Mouse (Mus musculus) kidney, adult 2 months (tissue): ENCODE results near the gene Dscam.

ENCODE experiments used
- CTCF ChIP-seq: fragments of 200-500 bp; conservative IDR thresholded peaks from 2 replicates; pipeline ENCODE4 v1.5.1; 2011; ENCODE audit warnings: low read depth, mild to moderate bottlenecking, control low read depth, low read length, moderate library complexity, mixed read lengths; ENCODE audit not compliant: insufficient read depth, insufficient read length
- POLR2A ChIP-seq: fragments of 200-500 bp; IDR thresholded peaks from one replicate; pipeline ENCODE4 v1.6.1; 2011; ENCODE audit warnings: low read depth, low read length, control low read depth

GRCm38 (mm10) chr16:97190604-97191003 lies 20.1 kb upstream of the Dscam start:
- TF ChIP-seq CTCF (no peak), POLR2A (no peak)
